Mouse (Mus musculus): ENCODE results near the gene Cma1. TPM values are rescaled to one million over a fixed set of nuclear protein-coding genes. Genes with fewer than 3 reads are reported as not detected.

The Cma1 gene
- polyA plus RNA-seq (2015; fragmentation: Nextera tagmentation; extraction: Ambion mirVana) = 0.43 and 0.57 TPM in 2 replicates

GRCm38 (mm10) chr14:55944575-55944974 is at the start of gene Cma1:
Cma1 (minus strand) TSS chr14:55944675.

DNA sequence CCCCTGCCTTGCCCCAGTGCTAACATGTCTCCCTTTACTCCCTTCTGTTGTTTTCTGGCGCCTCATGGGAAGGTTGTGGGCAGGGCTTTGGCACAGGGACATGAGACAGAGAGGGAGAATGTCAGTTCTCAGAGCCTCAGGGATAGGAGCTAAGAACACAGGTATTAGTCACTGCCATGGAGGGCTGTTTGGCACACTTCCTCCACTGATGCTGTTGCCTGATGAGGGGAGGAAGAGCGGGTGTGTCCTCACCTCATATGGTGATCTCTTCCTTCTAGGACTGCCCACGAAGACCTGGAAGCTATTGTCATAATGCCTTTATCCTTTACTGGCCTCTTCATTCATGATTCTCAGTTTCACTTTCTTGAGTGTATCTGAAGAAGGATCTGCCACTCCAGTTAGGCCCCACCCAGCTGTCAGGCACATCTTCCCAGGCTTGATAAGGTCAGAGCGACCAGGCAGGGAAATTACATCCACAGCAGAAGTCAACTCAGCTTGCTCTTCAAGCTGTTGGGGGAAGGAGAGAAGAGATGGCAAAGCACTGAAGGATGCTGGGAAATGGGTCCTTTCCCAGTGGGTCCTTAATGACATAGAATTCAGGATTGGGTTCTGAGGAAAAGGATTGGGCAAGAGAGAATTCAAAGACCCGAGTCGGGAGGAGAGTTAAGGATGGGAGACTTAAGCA is 6.0 kb upstream of the Cma1 start, which contains the start of gene Cma2:
Gene Cma2, plus strand, starts transcription at position 635 of the 685 bp plus-strand sequence.

GRCm38 (mm10) chr14:55899701-55900413 is 44.6 kb downstream of the Cma1 start, which contains the start of gene Sdr39u1:
Sdr39u1 (minus strand) TSS chr14:55900293.

Other genes with a start within 250 kb of the Cma1 start
- gene Tgm1, start 230.7 kb downstream of the Cma1 start, polyA plus RNA-seq (2015; fragmentation: Nextera tagmentation; extraction: Ambion mirVana) = 0.19 and 0.46 TPM in 2 replicates
- 51.6 and 55.1 TPM in 2 replicates for gene Rabggta, start 222.4 kb downstream of the Cma1 start, polyA plus RNA-seq (2015; fragmentation: Nextera tagmentation; extraction: Ambion mirVana)
- gene Dhrs1, start 199.0 kb downstream of the Cma1 start, polyA plus RNA-seq (2015; fragmentation: Nextera tagmentation; extraction: Ambion mirVana) = 98.5 and 99.2 TPM in 2 replicates
- 18.9 and 24.6 TPM in 2 replicates for gene Nop9, start 199.0 kb downstream of the Cma1 start, polyA plus RNA-seq (2015; fragmentation: Nextera tagmentation; extraction: Ambion mirVana)
- gene Cideb, start 186.2 kb downstream of the Cma1 start, polyA plus RNA-seq (2015; fragmentation: Nextera tagmentation; extraction: Ambion mirVana) = 0.57 and 0.76 TPM in 2 replicates
- 0.50 and 0.74 TPM in 2 replicates for gene Ltb4r2, start 183.2 kb downstream of the Cma1 start, polyA plus RNA-seq (2015; fragmentation: Nextera tagmentation; extraction: Ambion mirVana)
- gene Ltb4r1, start 178.7 kb downstream of the Cma1 start, polyA plus RNA-seq (2015; fragmentation: Nextera tagmentation; extraction: Ambion mirVana) = 0.38 and 1.1 TPM in 2 replicates
- gene Adcy4, start 160.6 kb downstream of the Cma1 start, polyA plus RNA-seq (2015; fragmentation: Nextera tagmentation; extraction: Ambion mirVana) = 2.4 and 2.6 TPM in 2 replicates
- 1.4 and 1.5 TPM in 2 replicates for gene Ripk3, start 155.8 kb downstream of the Cma1 start, polyA plus RNA-seq (2015; fragmentation: Nextera tagmentation; extraction: Ambion mirVana)
- gene Nfatc4, start 121.5 kb downstream of the Cma1 start, polyA plus RNA-seq (2015; fragmentation: Nextera tagmentation; extraction: Ambion mirVana) = 5.1 and 5.7 TPM in 2 replicates
- gene Nynrin, start 90.7 kb downstream of the Cma1 start, polyA plus RNA-seq (2015; fragmentation: Nextera tagmentation; extraction: Ambion mirVana) = 5.8 and 6.7 TPM in 2 replicates
- gene Cbln3, start 60.3 kb downstream of the Cma1 start, polyA plus RNA-seq (2015; fragmentation: Nextera tagmentation; extraction: Ambion mirVana) = 0.68 and 1.0 TPM in 2 replicates
- 6.2 and 7.5 TPM in 2 replicates for gene Khnyn, start 59.7 kb downstream of the Cma1 start, polyA plus RNA-seq (2015; fragmentation: Nextera tagmentation; extraction: Ambion mirVana)
- 141 and 152 TPM in 2 replicates for gene Sdr39u1, start 44.4 kb downstream of the Cma1 start, polyA plus RNA-seq (2015; fragmentation: Nextera tagmentation; extraction: Ambion mirVana)
- not detected in 2 replicates for gene Cma2, start 6.3 kb upstream of the Cma1 start, polyA plus RNA-seq (2015; fragmentation: Nextera tagmentation; extraction: Ambion mirVana)
- not detected in 2 replicates for gene Mcpt1, start 73.3 kb upstream of the Cma1 start, polyA plus RNA-seq (2015; fragmentation: Nextera tagmentation; extraction: Ambion mirVana)
- gene Mcpt9, start 85.8 kb upstream of the Cma1 start, polyA plus RNA-seq (2015; fragmentation: Nextera tagmentation; extraction: Ambion mirVana) = not detected in 2 replicates
- gene Mcpt2, start 97.4 kb upstream of the Cma1 start, polyA plus RNA-seq (2015; fragmentation: Nextera tagmentation; extraction: Ambion mirVana) = not detected in 2 replicates
- gene Mcpt4, start 117.6 kb upstream of the Cma1 start, polyA plus RNA-seq (2015; fragmentation: Nextera tagmentation; extraction: Ambion mirVana) = 0.14 TPM in 1 of 2 replicates, not detected in the other
- gene Mcpt8, start 140.6 kb upstream of the Cma1 start, polyA plus RNA-seq (2015; fragmentation: Nextera tagmentation; extraction: Ambion mirVana) = not detected in 2 replicates
- not detected in 2 replicates for gene Ctsg, start 157.9 kb upstream of the Cma1 start, polyA plus RNA-seq (2015; fragmentation: Nextera tagmentation; extraction: Ambion mirVana)
- not detected in 2 replicates for gene Gzme, start 175.9 kb upstream of the Cma1 start, polyA plus RNA-seq (2015; fragmentation: Nextera tagmentation; extraction: Ambion mirVana)
- not detected in 2 replicates for gene Gzmd, start 187.9 kb upstream of the Cma1 start, polyA plus RNA-seq (2015; fragmentation: Nextera tagmentation; extraction: Ambion mirVana)
- gene Gzmg, start 214.9 kb upstream of the Cma1 start, polyA plus RNA-seq (2015; fragmentation: Nextera tagmentation; extraction: Ambion mirVana) = not detected in 2 replicates
- not detected in 2 replicates for gene Gzmn, start 229.9 kb upstream of the Cma1 start, polyA plus RNA-seq (2015; fragmentation: Nextera tagmentation; extraction: Ambion mirVana)